Mouse (Mus musculus): Measurements from ENCODE around the gene Rgl3. TPM values are rescaled to one million over a fixed set of nuclear protein-coding genes. Genes with fewer than 3 reads are reported as not detected.

Gene Rgl3
- total and polyA plus RNA-seq, 2 experiments = 5.0 to 41.8 TPM

- Histone ChIP-seq H3K79me2 (ENCODE audit: control insufficient read depth, insufficient read depth, low read length) (no peaks in the 10 kb centered on the region), H3K27ac (replicated peaks; ENCODE audit: insufficient read depth, low read depth, low read length) (no peak overlapping the region), H3K4me3 (ENCODE audit: insufficient read depth, low read depth, low read length) (no peak overlapping the region), H3K36me3 (ENCODE audit: control insufficient read depth, insufficient read depth, low read length) (no peaks in the 10 kb centered on the region), H3K9ac (ENCODE audit: low read depth, low read length) (no peak overlapping the region), H3K27me3 (ENCODE audit: control insufficient read depth, insufficient read depth, low read length) (no peaks in the 10 kb centered on the region), H3K4me1 (ENCODE audit: control insufficient read depth, insufficient read depth, low read length) (no peaks in the 10 kb centered on the region)
- WGBS = 96% methylated on average over 7 of the region's 7 CpGs
- DNase-seq (ENCODE audit: extremely low read depth, low read depth, low spot score) = no peak
- TF ChIP-seq POLR2A (IDR thresholded peaks at IDR 0.05; ENCODE audit: extremely low read depth, insufficient read depth, low read length) = no peak
- TF ChIP-seq CTCF (IDR thresholded peaks at IDR 0.05; ENCODE audit: low read depth, low read length) = no peak
Observed at GRCm38 (mm10) chr9:21935466-21936131, 53.6 kb downstream of the Rgl3 start.

GRCm38 (mm10) chr9:21934021-21934420, 55.2 kb downstream of the Rgl3 start:
- Histone ChIP-seq H3K4me1 (ENCODE audit: control insufficient read depth, insufficient read depth, low read length) (no peaks in the 10 kb centered on the region), H3K27ac (replicated peaks; ENCODE audit: insufficient read depth, low read depth, low read length) (no peak overlapping the region), H3K79me2 (ENCODE audit: control insufficient read depth, insufficient read depth, low read length) (no peaks in the 10 kb centered on the region), H3K4me3 (ENCODE audit: insufficient read depth, low read depth, low read length) (no peak overlapping the region), H3K9ac (ENCODE audit: low read depth, low read length) (no peak overlapping the region), H3K27me3 (ENCODE audit: control insufficient read depth, insufficient read depth, low read length) (no peaks in the 10 kb centered on the region), H3K36me3 (ENCODE audit: control insufficient read depth, insufficient read depth, low read length) (no peaks in the 10 kb centered on the region)
- TF ChIP-seq POLR2A (IDR thresholded peaks at IDR 0.05; ENCODE audit: extremely low read depth, insufficient read depth, low read length) (no peak), CTCF (IDR thresholded peaks at IDR 0.05; ENCODE audit: low read depth, low read length) (no peak)
- WGBS = 97% methylated on average over 12 of the region's 12 CpGs
- DNase-seq (ENCODE audit: extremely low read depth, low read depth, low spot score) = no peak

DNA sequence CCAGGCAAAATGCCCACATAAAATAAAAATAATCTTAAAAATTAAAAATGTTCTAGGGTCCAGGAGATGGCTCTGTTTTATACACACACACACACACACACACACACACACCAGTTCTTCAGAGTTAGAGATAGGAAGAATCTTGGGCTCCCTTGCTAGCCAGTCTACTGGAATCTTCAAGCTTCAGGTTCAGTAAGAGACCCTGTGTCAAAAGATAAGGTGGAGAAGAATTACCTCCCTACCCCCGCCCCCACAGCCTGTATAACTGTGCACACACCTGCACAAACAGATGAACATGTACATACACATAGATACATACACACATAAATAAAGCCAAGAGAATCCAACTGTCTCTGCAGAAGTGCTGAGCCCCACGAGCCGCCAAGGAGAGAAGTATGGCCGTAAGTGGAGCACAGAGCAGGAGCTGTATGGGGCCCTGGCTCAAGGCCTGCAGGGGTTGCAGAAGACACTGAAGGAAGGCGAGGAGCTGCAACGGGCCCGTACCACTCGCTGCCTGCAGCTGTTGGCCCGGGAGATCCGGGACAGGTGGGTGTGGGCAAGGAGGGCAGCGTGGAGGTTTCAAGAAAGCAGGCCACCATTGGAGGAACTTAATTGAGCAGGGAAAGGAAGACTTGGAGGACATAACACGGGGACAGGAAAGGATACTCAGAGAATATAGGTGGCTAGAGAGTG, 56.7 kb downstream of the Rgl3 start:
- 0 out of 2 replicates have a peak, but pooled peaks cover 1% of the 10 kb centered on the region for H3K4me1 ChIP-seq (ENCODE audit: control insufficient read depth, insufficient read depth, low read length)
- H3K4me3 ChIP-seq (ENCODE audit: insufficient read depth, low read depth, low read length) = no peak overlapping the region
- no peaks in the 10 kb centered on the region for H3K27me3 ChIP-seq (ENCODE audit: control insufficient read depth, insufficient read depth, low read length)
- WGBS = 89% methylated on average over 12 of the region's 12 CpGs
- no peak overlapping the region for H3K27ac ChIP-seq (replicated peaks; ENCODE audit: insufficient read depth, low read depth, low read length)
- H3K9ac ChIP-seq (ENCODE audit: low read depth, low read length) = no peak overlapping the region
- H3K36me3 ChIP-seq (ENCODE audit: control insufficient read depth, insufficient read depth, low read length) = no peaks in the 10 kb centered on the region
- no peak for TF ChIP-seq POLR2A (IDR thresholded peaks at IDR 0.05; ENCODE audit: extremely low read depth, insufficient read depth, low read length)
- TF ChIP-seq CTCF (IDR thresholded peaks at IDR 0.05; ENCODE audit: low read depth, low read length) = no peak
- no peaks in the 10 kb centered on the region for H3K79me2 ChIP-seq (ENCODE audit: control insufficient read depth, insufficient read depth, low read length)
- no peak for DNase-seq (ENCODE audit: extremely low read depth, low read depth, low spot score)

DNA sequence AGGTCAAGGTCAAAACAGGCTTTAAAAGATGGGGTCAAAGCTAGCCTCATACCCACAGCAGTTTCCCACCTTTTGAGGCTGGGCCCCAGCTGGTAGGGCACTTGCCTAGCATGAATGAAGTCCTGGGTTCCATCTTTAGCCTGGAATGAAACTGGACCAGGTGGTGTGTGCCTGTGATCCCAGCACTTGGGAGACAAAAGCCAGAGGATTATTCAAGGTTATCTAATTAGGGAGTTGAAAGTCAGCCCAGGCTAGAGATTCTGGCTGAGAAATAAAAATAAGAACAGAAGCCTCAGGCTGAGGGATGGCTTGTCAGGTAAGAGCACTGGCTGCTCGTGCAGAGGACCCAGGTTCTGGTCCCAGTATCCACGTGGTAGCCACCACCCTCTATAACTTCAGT, 57.2 kb downstream of the Rgl3 start:
- no peaks in the 10 kb centered on the region for H3K79me2 ChIP-seq (ENCODE audit: control insufficient read depth, insufficient read depth, low read length)
- WGBS = 87% methylated on average over 2 of the region's 2 CpGs
- H3K4me1 ChIP-seq (ENCODE audit: control insufficient read depth, insufficient read depth, low read length) = 0 out of 2 replicates have a peak, but pooled peaks cover 1% of the 10 kb centered on the region
- no peak for DNase-seq (ENCODE audit: extremely low read depth, low read depth, low spot score)
- H3K27me3 ChIP-seq (ENCODE audit: control insufficient read depth, insufficient read depth, low read length) = no peaks in the 10 kb centered on the region
- H3K4me3 ChIP-seq (ENCODE audit: insufficient read depth, low read depth, low read length) = no peak overlapping the region
- no peak overlapping the region for H3K9ac ChIP-seq (ENCODE audit: low read depth, low read length)
- no peak for TF ChIP-seq CTCF (IDR thresholded peaks at IDR 0.05; ENCODE audit: low read depth, low read length)
- no peak for TF ChIP-seq POLR2A (IDR thresholded peaks at IDR 0.05; ENCODE audit: extremely low read depth, insufficient read depth, low read length)
- H3K27ac ChIP-seq (replicated peaks; ENCODE audit: insufficient read depth, low read depth, low read length) = no peak overlapping the region
- no peaks in the 10 kb centered on the region for H3K36me3 ChIP-seq (ENCODE audit: control insufficient read depth, insufficient read depth, low read length)

DNA sequence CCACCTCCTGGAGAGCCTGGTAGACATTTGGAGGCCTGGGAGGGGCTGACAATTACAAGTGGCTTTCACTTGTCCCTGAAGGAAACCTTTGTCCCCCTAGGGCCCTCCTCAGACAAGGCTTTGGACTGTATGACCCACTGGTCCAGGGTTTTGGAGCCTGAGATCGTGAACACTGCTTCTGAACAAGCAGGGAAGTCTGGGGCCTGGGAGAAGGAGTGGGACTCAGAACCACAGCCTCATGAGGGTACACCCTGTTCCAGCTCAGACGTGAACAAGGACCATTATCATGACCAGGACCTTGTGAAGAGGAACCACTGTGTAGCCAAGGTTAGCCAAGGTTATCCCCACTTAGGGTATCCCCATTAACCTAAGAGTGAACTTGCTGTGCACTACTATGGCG, 60.0 kb downstream of the Rgl3 start:
- TF ChIP-seq POLR2A (IDR thresholded peaks at IDR 0.05; ENCODE audit: extremely low read depth, insufficient read depth, low read length) = no peak
- TF ChIP-seq CTCF (IDR thresholded peaks at IDR 0.05; ENCODE audit: low read depth, low read length) = no peak
- Histone ChIP-seq H3K79me2 (ENCODE audit: control insufficient read depth, insufficient read depth, low read length) (no peaks in the 10 kb centered on the region; the same call in 1 of the 2 replicates), H3K4me1 (ENCODE audit: control insufficient read depth, insufficient read depth, low read length) (peaks cover 8% of the 10 kb centered on the region), H3K27me3 (ENCODE audit: control insufficient read depth, insufficient read depth, low read length) (no peaks in the 10 kb centered on the region), H3K9ac (ENCODE audit: low read depth, low read length) (no peak overlapping the region), H3K4me3 (ENCODE audit: insufficient read depth, low read depth, low read length) (no peak overlapping the region), H3K27ac (replicated peaks; ENCODE audit: insufficient read depth, low read depth, low read length) (no peak overlapping the region), H3K36me3 (ENCODE audit: control insufficient read depth, insufficient read depth, low read length) (peaks cover 7% of the 10 kb centered on the region; the same call in 1 of the 2 replicates)
- WGBS = 94% methylated on average over 3 of the region's 3 CpGs
- no peak for DNase-seq (ENCODE audit: extremely low read depth, low read depth, low spot score)
